12 mouse cellular contexts compared by ENCODE assay signal in the genomic region with DNA sequence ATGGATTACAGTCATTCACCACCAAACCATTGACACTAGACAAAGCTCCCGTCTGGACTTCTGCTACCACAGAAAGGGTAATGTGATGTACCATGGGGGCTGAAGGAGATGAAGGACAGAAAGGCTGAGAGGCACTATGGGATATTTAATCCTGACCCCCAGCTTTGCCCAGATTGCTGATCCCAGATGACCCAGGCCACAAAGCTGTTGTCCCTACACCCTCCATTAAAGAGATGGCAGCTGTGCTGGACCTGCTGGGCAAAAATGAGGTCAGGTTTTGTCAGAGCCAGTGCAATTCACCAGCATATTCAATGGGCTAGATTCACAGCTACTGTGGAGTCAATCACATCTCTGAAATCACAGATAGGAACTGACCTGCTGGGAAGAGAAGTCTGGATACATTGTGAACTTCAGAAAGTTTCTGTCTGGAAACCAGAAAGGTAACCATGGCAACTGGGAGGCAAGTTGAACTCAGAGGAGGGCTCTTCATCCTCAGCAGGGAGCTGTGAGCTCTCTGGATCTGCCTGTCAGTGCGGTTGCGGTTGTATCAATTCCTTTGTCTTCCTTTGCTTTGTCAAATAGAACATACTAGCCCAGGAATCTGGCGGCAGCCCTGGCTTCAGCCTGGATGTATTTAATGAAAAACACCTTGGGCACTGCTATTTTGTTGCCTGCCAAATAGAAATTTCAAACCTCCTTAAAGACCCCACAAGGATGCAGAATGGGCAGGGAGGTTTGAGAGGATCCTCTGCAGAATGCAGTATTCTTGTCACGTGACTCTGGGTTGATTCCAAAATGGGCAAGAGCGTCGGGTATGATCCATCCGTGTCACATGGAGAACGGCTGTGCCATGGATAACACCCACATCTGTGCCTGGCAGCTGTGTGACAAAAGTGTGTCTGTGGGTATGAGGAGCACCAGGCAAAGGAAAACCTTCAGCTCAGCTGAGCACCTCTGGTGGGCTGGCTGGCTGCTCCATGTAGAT. TPM values are rescaled to one million over a fixed set of nuclear protein-coding genes. Genes with fewer than 3 reads are reported as not detected.
A peak's percentile ranks its signal among the peaks of the same experiment; 100 is the strongest.
DNase-seq lines count a peak whose midpoint lies in the region; ATAC-seq and TF ChIP-seq lines count a peak whose summit lies in the region.
"Had no signal": no experiment of that assay in that cellular context is flagged by ENCODE, and none has a peak within 500 bp of the region (broad histone marks: within the 10 kb centered on the region; RNA-seq: fewer than 3 reads in every experiment).

No protein-coding gene starts in this region.

- no peaks in the 10 kb centered on the region for H3K9me3 ChIP-seq in forebrain, embryonic 11.5 days (ENCODE audit: control insufficient read depth, low read length)
- H3K9me3 ChIP-seq in hindbrain, postnatal 0 days (ENCODE audit: low read length): no peaks in the 10 kb centered on the region
- H3K9me3 ChIP-seq: liver, embryonic 15.5 days; stomach, embryonic 15.5 days had no signal

- no peak overlapping the region for H3K27ac ChIP-seq in forebrain, embryonic 11.5 days (ENCODE audit: low read depth, low read length)
- H3K27ac ChIP-seq in hindbrain, postnatal 0 days: peak overlapping the region; percentile 17; the same call in 1 of the 2 replicates
- H3K27ac ChIP-seq: liver, embryonic 15.5 days; stomach, embryonic 15.5 days had no signal

- H3K36me3 ChIP-seq in forebrain, embryonic 11.5 days (ENCODE audit: control insufficient read depth, insufficient read depth, low read length): no peaks in the 10 kb centered on the region; the same call in 1 of the 2 replicates
- no peaks in the 10 kb centered on the region for H3K36me3 ChIP-seq in hindbrain, postnatal 0 days (ENCODE audit: insufficient read depth, low read length)
- H3K36me3 ChIP-seq: liver, embryonic 15.5 days; stomach, embryonic 15.5 days had no signal

- H3K9ac ChIP-seq in forebrain, embryonic 11.5 days (ENCODE audit: low read length): no peak overlapping the region
- no peak overlapping the region for H3K9ac ChIP-seq in hindbrain, postnatal 0 days (replicated peaks; ENCODE audit: low read length)
- H3K9ac ChIP-seq: liver, embryonic 15.5 days; stomach, embryonic 15.5 days had no signal

- peak; percentile 40 for DNase-seq in right cerebral cortex, adult 18-20 months
- no peak for DNase-seq in right cerebral cortex, postnatal 4 days
- peak; percentile 32 for DNase-seq in forebrain, embryonic 11.5 days (ENCODE audit: low spot score)
- peak; percentile 82 for DNase-seq in hindbrain, postnatal 0 days (ENCODE audit: low spot score)
- DNase-seq in retina, embryonic 14.5 days (ENCODE audit: low spot score): peak; percentile 68
- no peak for DNase-seq in left cerebral cortex, adult 8-10 months (ENCODE audit: low spot score in 2 of 2)
- DNase-seq in urinary bladder, postnatal 14 days (ENCODE audit: low spot score): no peak
- DNase-seq: cerebellum, postnatal 25 days had no signal

- no peak for TF ChIP-seq CTCF in hindbrain, postnatal 0 days (IDR thresholded peaks at IDR 0.05; ENCODE audit: low read depth)

- 36% methylated on average over 9 of the region's 9 CpGs for WGBS in forebrain, embryonic 11.5 days
- WGBS in hindbrain, postnatal 0 days: 17% methylated on average over 9 of the region's 9 CpGs

- H3K4me3 ChIP-seq in forebrain, embryonic 11.5 days (ENCODE audit: low read depth, low read length): no peak overlapping the region
- H3K4me3 ChIP-seq in hindbrain, postnatal 0 days (ENCODE audit: low read length): no peak overlapping the region
- H3K4me3 ChIP-seq: liver, embryonic 15.5 days; stomach, embryonic 15.5 days had no signal

- H3K4me1 ChIP-seq in forebrain, embryonic 11.5 days (replicated peaks; ENCODE audit: control insufficient read depth, insufficient read depth, low read length): peaks cover 20% of the 10 kb centered on the region
- H3K4me1 ChIP-seq in hindbrain, postnatal 0 days (ENCODE audit: insufficient read depth, low read length): peaks cover 17% of the 10 kb centered on the region; the same call in 1 of the 2 replicates

- H3K27me3 ChIP-seq in forebrain, embryonic 11.5 days (ENCODE audit: control insufficient read depth, insufficient read depth, low read length): peaks cover 5% of the 10 kb centered on the region; the same call in 1 of the 2 replicates
- H3K27me3 ChIP-seq in hindbrain, postnatal 0 days (ENCODE audit: insufficient read depth, low read length): no peaks in the 10 kb centered on the region

- 0 out of 2 replicates have a peak overlapping the region, but pooled peaks have one; percentile 8 for H3K4me2 ChIP-seq in forebrain, embryonic 11.5 days (ENCODE audit: low read depth, low read length, severe bottlenecking)
- no peak overlapping the region for H3K4me2 ChIP-seq in hindbrain, postnatal 0 days (ENCODE audit: low read depth, low read length)
- H3K4me2 ChIP-seq: liver, embryonic 15.5 days; stomach, embryonic 15.5 days had no signal

- ATAC-seq in forebrain, embryonic 11.5 days (replicated peaks; ENCODE audit: low FRiP score): no peak
- ATAC-seq in hindbrain, postnatal 0 days: peak; percentile 52
- ATAC-seq in inflammation-experienced regulatory T-cells, adult 6 months: no peak

RNA-seq across cellular contexts. Expression of a gene that starts 2.8 kb away (rescaled TPM):
- 24.3 and 25.3 TPM in 2 replicates for polyA plus RNA-seq in forebrain, embryonic 11.5 days (2014; fragmentation: Nextera tagmentation; extraction: Ambion mirVana)
- total RNA-seq in hindbrain, postnatal 0 days (2014; rRNA removed): 3.8 and 4.3 TPM in 2 replicates
- 5.7 and 6.7 TPM in 2 replicates for polyA plus RNA-seq in hindbrain, postnatal 0 days (2015; fragmentation: Nextera tagmentation; extraction: Ambion mirVana)
- total RNA-seq in left cerebral cortex, adult 8-10 months (2022): 10 to 100 TPM; 10.1 to 13.2 (median 11.4) TPM
- 10 to 100 TPM; 19.8 to 37.6 (median 35.0) TPM for polyA plus RNA-seq in inflammation-experienced regulatory T-cells, adult 6 months (2017; shearing (Covaris generic))
- total RNA-seq: megakaryocyte progenitor cell, adult 5-6 weeks had no signal

RNA-seq across cellular contexts. Expression of a gene that starts 11.8 kb away (rescaled TPM):
- 19.3 and 19.5 TPM in 2 replicates for polyA plus RNA-seq in forebrain, embryonic 11.5 days (2014; fragmentation: Nextera tagmentation; extraction: Ambion mirVana)
- total RNA-seq in hindbrain, postnatal 0 days (2014; rRNA removed): 21.6 and 23.3 TPM in 2 replicates
- 16.8 and 17.1 TPM in 2 replicates for polyA plus RNA-seq in hindbrain, postnatal 0 days (2015; fragmentation: Nextera tagmentation; extraction: Ambion mirVana)
- total RNA-seq in left cerebral cortex, adult 8-10 months (2022): 10 to 100 TPM in 3 of 4 experiments, 1 to 10 TPM in 1; 10.0 to 12.9 (median 10.9) TPM
- 10 to 100 TPM; 38.2 to 49.4 (median 41.8) TPM for polyA plus RNA-seq in inflammation-experienced regulatory T-cells, adult 6 months (2017; shearing (Covaris generic))

Comparison
In these comparisons a context has a peak if more than half of its experiments do, and no peak if none do; other contexts are left out.
1. DNase-seq: peak in right cerebral cortex, adult 18-20 months (single experiment), forebrain, embryonic 11.5 days (single experiment), hindbrain, postnatal 0 days (single experiment) and retina, embryonic 14.5 days (single experiment); none in right cerebral cortex, postnatal 4 days (single experiment), left cerebral cortex, adult 8-10 months (0 of 2) and urinary bladder, postnatal 14 days (single experiment).